Mouse (Mus musculus) olfactory bulb, adult 2 months (tissue): ENCODE measurements around the gene Evl.

Experiments used
- CTCF ChIP-seq: fragments of 200-500 bp; IDR thresholded peaks from 2 replicates; pipeline ENCODE4 v1.5.1; 2012; ENCODE audit warnings: low read depth, mild to moderate bottlenecking, low read length, moderate library complexity; ENCODE audit not compliant: insufficient read depth
- POLR2A ChIP-seq: fragments of 200-500 bp; IDR thresholded peaks from 2 replicates; pipeline ENCODE4 v1.6.1; 2012; ENCODE audit warnings: mild to moderate bottlenecking, low read depth, low read length, moderate library complexity; ENCODE audit not compliant: insufficient read depth

- TF ChIP-seq CTCF = no peak
- no peak for TF ChIP-seq POLR2A
Measured at GRCm38 (mm10) chr12:108639126-108639525, 84.6 kb downstream of the Evl start.
